Mouse (Mus musculus) hindbrain, embryonic 13.5 days (tissue): Measurements from ENCODE around the gene Itgb5. TPM values are rescaled to one million over a fixed set of nuclear protein-coding genes. Genes with fewer than 3 reads are reported as not detected.

Experiments used
- ATAC-seq: fragments of 200-750 bp; cut with Nextera tagmentation; 2 replicates; pipeline ENCODE4 v1.8.0; 2017; ENCODE audit warnings: moderate TSS enrichment; ENCODE audit not compliant: low FRiP score
- H3K27ac ChIP-seq: fragments of 300-500 bp; sonication (generic); 2 replicates; pipeline ENCODE4 v1.5.1; 2015; ENCODE audit warnings: inconsistent platforms, mild to moderate bottlenecking, moderate library complexity
- H3K27me3 ChIP-seq: fragments of 300-500 bp; sonication (generic); 2 replicates; pipeline ENCODE4 v1.6.1; 2015; ENCODE audit warnings: mild to moderate bottlenecking, inconsistent platforms
- H3K36me3 ChIP-seq: fragments of 300-500 bp; sonication (generic); 2 replicates; pipeline ENCODE4 v1.6.1; 2015; ENCODE audit warnings: mild to moderate bottlenecking, inconsistent platforms
- H3K4me1 ChIP-seq: fragments of 300-500 bp; sonication (generic); replicated peaks from 2 replicates; pipeline ENCODE4 v1.6.1; 2015; ENCODE audit warnings: inconsistent platforms
- H3K4me2 ChIP-seq: fragments of 300-500 bp; sonication (generic); 2 replicates; pipeline ENCODE4 v1.6.1; 2015; ENCODE audit warnings: inconsistent platforms, mild to moderate bottlenecking, moderate library complexity
- H3K4me3 ChIP-seq: fragments of 300-500 bp; sonication (generic); 2 replicates; pipeline ENCODE4 v1.5.1; 2015; ENCODE audit warnings: mild to moderate bottlenecking, inconsistent platforms
- H3K9ac ChIP-seq: fragments of 300-500 bp; sonication (generic); 2 replicates; pipeline ENCODE4 v1.6.1; 2015; ENCODE audit warnings: mild to moderate bottlenecking, inconsistent platforms
- H3K9me3 ChIP-seq: fragments of 300-500 bp; sonication (generic); 2 replicates; pipeline ENCODE4 v1.6.1; 2016; ENCODE audit warnings: inconsistent platforms
- WGBS: fragments of 180-500 bp; shearing (Covaris S2); methylation state at CpG from one replicate; pipeline ENCODE4 v1.1.7; 2015; 5-methylcytosine and 5-hydroxymethylcytosine counted together
- polyA plus RNA-seq: library from polyadenylated mRNA; unstranded; fragments of >200 nt; fragmentation: Nextera tagmentation; extraction: Ambion mirVana; gene quantifications from 2 replicates; pipeline ENCODE4 v1.2.1, GENCODE M21; 2015

Gene Itgb5
- polyA plus RNA-seq, 1 experiment from 2014 or later, result 11.0 TPM

DNA sequence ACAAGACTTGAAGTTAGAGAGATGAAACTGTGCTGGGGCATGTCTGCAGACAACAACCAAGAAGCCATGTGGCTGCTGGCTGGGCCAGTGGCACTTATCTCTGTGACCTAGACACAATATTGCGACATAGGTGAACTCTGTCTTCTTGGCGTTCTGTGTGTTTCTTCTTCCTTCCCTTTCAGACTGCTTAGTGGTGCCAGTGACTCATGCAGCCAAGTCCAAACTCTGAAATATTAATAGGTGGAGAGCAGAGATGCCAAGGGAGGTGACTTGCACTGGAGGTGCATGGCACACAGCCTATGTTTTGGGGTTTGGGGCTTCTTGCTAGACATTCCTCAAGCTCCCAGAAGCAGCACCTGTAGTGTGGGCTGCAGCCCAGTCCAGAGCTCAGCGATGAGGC is 7.2 kb downstream of the Itgb5 start:
- no peak overlapping the region for H3K4me2 ChIP-seq
- H3K27ac ChIP-seq, result no peak overlapping the region
- no peaks in the 10 kb centered on the region for H3K36me3 ChIP-seq
- H3K4me1 ChIP-seq, result peaks cover 22% of the 10 kb centered on the region
- peaks cover 50% of the 10 kb centered on the region for H3K27me3 ChIP-seq
- 89% methylated on average over 3 of the region's 3 CpGs for WGBS
- no peak overlapping the region for H3K4me3 ChIP-seq
- no peaks in the 10 kb centered on the region for H3K9me3 ChIP-seq
- ATAC-seq, result no peak
- H3K9ac ChIP-seq, result no peak overlapping the region

DNA sequence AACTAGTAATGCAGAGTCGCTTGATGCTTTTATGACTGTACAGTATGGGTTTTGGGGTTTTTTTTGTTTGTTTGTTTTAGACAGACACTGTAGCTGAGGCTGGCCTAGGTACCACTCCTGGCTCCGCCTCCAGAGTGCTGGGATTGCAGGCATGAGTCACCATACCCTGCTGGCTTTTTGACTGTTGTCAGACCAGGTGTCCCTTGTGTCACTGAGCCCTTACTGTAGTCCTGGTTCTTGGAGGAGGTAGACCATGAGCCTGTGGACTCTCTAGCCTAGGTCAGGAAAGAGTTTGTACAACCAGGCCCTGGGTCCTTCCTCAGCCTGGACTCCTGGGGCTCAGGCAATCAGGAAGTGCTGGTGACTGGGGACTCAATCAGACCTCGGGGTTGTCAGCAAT is 7.7 kb downstream of the Itgb5 start:
- no peak for ATAC-seq
- 78% methylated on average over 3 of the region's 3 CpGs for WGBS
- H3K9ac ChIP-seq, result no peak overlapping the region

DNA sequence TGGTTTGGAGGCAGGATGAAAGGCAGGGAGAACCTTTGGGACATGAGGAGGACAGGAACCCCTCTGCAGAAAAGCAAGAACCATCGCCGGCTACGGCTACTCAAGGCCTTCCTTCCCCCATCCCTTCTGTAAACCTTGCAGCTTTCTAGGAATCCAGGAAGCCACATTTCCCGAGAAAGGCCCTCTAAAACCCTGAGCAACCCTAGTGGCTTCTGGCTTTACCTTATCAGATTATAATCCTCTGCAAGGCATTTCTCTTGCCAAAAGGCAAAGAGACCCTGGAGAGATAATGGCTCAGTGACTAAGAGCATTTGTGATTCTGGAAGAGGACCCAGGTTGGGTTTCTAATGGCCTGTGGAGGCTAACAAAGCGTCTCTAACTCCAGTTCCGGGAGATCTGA is 11.2 kb downstream of the Itgb5 start:
- H3K4me3 ChIP-seq, result no peak overlapping the region
- no peak overlapping the region for H3K9ac ChIP-seq
- ATAC-seq, result no peak
- peaks cover 11% of the 10 kb centered on the region for H3K27me3 ChIP-seq
- H3K9me3 ChIP-seq, result no peaks in the 10 kb centered on the region
- H3K4me1 ChIP-seq, result no peaks in the 10 kb centered on the region
- no peak overlapping the region for H3K4me2 ChIP-seq
- WGBS, result 84% methylated on average over 6 of the region's 6 CpGs
- no peak overlapping the region for H3K27ac ChIP-seq
- H3K36me3 ChIP-seq, result no peaks in the 10 kb centered on the region

More for the DNA sequence above, 7.7 kb downstream of the Itgb5 start:
- no peaks in the 10 kb centered on the region for H3K9me3 ChIP-seq
- H3K4me3 ChIP-seq, result no peak overlapping the region
- H3K4me1 ChIP-seq, result peaks cover 22% of the 10 kb centered on the region
- H3K4me2 ChIP-seq, result no peak overlapping the region
- H3K27ac ChIP-seq, result no peak overlapping the region
- H3K27me3 ChIP-seq, result peaks cover 45% of the 10 kb centered on the region
- H3K36me3 ChIP-seq, result no peaks in the 10 kb centered on the region

GRCm38 (mm10) chr16:33842081-33842880 is 12.8 kb downstream of the Itgb5 start:
- no peaks in the 10 kb centered on the region for H3K27me3 ChIP-seq
- no peaks in the 10 kb centered on the region for H3K4me1 ChIP-seq
- H3K27ac ChIP-seq, result no peak overlapping the region
- no peak overlapping the region for H3K4me3 ChIP-seq
- no peaks in the 10 kb centered on the region for H3K9me3 ChIP-seq
- H3K9ac ChIP-seq, result no peak overlapping the region
- no peak for ATAC-seq
- no peak overlapping the region for H3K4me2 ChIP-seq
- WGBS, result 71% methylated on average over 12 of the region's 12 CpGs
- no peaks in the 10 kb centered on the region for H3K36me3 ChIP-seq

DNA sequence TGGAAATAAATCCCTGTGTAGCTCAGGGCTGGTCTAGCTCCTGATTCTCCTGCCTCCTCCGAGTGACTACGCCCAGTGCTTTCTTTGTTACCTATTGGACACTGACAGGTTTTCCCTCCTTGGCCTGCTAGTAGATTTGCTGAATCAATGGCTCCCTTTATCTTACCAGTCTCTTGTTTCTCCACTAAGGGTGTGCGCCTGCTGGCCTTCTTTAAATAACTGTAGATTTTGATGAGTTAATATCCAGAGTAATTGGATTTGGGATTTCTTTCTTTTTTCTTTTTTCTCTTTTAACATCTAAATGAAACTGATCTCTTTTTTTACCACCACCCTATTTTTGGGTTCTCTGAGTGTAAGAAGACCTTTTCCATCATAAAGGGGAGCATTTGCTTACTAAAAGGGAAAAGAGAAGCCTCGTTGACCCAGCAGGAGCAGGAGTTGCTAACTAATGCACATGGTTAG is 14.7 kb downstream of the Itgb5 start:
- Histone ChIP-seq H3K4me3 (no peak overlapping the region), H3K9ac (no peak overlapping the region), H3K9me3 (no peaks in the 10 kb centered on the region), H3K4me1 (no peaks in the 10 kb centered on the region), H3K27ac (no peak overlapping the region), H3K36me3 (no peaks in the 10 kb centered on the region), H3K27me3 (no peaks in the 10 kb centered on the region), H3K4me2 (no peak overlapping the region)
- no peak for ATAC-seq
- WGBS, result 55% methylated on average over 4 of the region's 4 CpGs

DNA sequence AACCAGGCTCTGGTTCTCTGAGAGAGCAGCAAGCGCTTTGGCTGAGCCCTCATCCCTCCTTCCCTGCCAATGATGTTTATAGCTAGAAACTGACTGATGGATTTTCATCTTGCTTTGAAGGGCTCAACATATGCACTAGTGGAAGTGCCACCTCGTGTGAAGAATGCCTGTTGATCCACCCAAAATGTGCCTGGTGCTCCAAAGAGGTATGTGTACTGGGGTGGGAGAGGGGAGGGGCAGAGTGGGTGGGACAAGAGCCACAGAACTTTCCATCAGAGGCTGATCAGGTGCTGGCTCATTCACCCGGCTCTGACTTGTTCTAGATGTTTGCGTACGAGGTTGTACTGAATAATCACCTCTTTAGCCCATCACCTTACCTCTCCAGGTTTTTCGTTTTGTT is 15.4 kb downstream of the Itgb5 start:
- no peaks in the 10 kb centered on the region for H3K36me3 ChIP-seq
- no peaks in the 10 kb centered on the region for H3K27me3 ChIP-seq
- no peak for ATAC-seq
- H3K4me1 ChIP-seq, result no peaks in the 10 kb centered on the region
- 78% methylated on average over 6 of the region's 6 CpGs for WGBS
- H3K9ac ChIP-seq, result no peak overlapping the region
- no peaks in the 10 kb centered on the region for H3K9me3 ChIP-seq
- no peak overlapping the region for H3K4me3 ChIP-seq
- H3K4me2 ChIP-seq, result no peak overlapping the region
- no peak overlapping the region for H3K27ac ChIP-seq

DNA sequence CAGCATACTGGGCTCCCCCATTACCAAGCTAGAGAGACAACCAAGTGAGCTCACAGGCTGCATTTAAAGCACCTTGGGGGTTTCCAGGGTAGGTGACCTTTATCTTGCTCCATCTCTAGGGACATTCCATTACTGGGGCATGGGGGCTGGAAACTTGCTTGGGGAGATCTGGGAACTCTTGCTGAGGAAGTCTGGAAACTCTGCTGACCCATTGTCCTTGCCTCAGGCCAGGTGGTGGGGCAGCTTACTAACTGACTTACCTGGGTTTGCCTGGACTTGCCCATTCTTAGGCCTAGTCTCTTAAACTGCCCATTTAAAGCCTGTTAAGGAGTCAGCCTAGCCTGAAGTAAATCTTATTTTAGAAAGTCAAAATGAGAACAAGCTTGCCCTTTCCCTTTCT is 23.8 kb downstream of the Itgb5 start:
- Histone ChIP-seq H3K27ac (no peak overlapping the region), H3K4me2 (no peak overlapping the region), H3K4me3 (no peak overlapping the region), H3K9ac (no peak overlapping the region), H3K27me3 (no peaks in the 10 kb centered on the region), H3K9me3 (no peaks in the 10 kb centered on the region), H3K4me1 (no peaks in the 10 kb centered on the region), H3K36me3 (no peaks in the 10 kb centered on the region)
- no peak for ATAC-seq

GRCm38 (mm10) chr16:33858766-33859165 is 29.3 kb downstream of the Itgb5 start:
- 87% methylated on average over 2 of the region's 2 CpGs for WGBS
- H3K27ac ChIP-seq, result no peak overlapping the region
- ATAC-seq, result no peak
- H3K4me3 ChIP-seq, result no peak overlapping the region
- no peaks in the 10 kb centered on the region for H3K9me3 ChIP-seq
- no peaks in the 10 kb centered on the region for H3K36me3 ChIP-seq
- H3K27me3 ChIP-seq, result no peaks in the 10 kb centered on the region
- H3K4me2 ChIP-seq, result no peak overlapping the region
- no peak overlapping the region for H3K9ac ChIP-seq
- H3K4me1 ChIP-seq, result peaks cover 12% of the 10 kb centered on the region

GRCm38 (mm10) chr16:33859380-33859779 is 29.9 kb downstream of the Itgb5 start:
- Histone ChIP-seq H3K9ac (no peak overlapping the region), H3K4me3 (no peak overlapping the region), H3K9me3 (no peaks in the 10 kb centered on the region), H3K27ac (no peak overlapping the region), H3K4me1 (peaks cover 12% of the 10 kb centered on the region), H3K4me2 (no peak overlapping the region; the same call in 1 of the 2 replicates), H3K36me3 (no peaks in the 10 kb centered on the region), H3K27me3 (no peaks in the 10 kb centered on the region)
- no peak for ATAC-seq
- WGBS, result 66% methylated on average over 5 of the region's 5 CpGs

DNA sequence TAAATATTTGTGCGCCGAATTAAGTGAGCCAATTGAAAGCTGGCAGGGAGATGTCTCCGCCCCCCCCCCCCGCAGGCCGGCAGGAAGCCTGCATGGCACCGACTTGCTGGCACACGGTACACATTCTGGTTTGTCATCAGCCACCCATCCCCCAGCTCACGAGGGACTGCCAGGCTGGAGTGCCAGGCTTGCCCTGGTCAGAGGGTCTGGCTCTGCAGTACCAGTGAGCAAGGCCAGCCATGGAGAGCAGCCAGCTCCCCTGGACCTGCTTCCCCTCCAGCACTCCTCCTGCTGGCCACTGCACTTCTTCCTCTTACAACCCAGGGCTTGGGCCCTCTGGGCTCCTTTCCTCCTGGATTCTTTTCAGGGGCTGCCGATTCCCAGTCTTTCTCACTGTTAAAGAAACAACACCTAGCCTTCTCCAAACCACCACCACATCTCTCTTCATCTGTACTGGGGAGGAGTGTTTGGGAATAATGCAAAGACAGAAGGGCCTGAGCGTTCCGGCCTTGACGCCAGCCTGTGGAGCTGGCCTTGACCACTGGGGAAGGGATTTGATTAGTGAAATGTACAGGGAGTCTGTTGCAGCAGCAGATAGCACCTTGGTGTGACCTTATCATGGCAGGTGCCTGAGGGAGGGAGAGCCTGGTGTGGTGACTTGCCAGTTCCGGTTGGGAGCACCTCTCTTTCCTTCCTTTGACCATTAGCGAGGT is 30.7 kb downstream of the Itgb5 start:
- H3K4me3 ChIP-seq, result no peak overlapping the region
- WGBS, result 42% methylated on average over 14 of the region's 14 CpGs
- H3K27ac ChIP-seq, result peak overlapping the region; percentile 44; the same call in 1 of the 2 replicates
- H3K36me3 ChIP-seq, result no peaks in the 10 kb centered on the region
- H3K9ac ChIP-seq, result no peak overlapping the region
- peak; percentile 90 for ATAC-seq
- H3K4me2 ChIP-seq, result peak overlapping the region; percentile 43
- no peaks in the 10 kb centered on the region for H3K27me3 ChIP-seq
- no peaks in the 10 kb centered on the region for H3K9me3 ChIP-seq
- H3K4me1 ChIP-seq, result peaks cover 12% of the 10 kb centered on the region

GRCm38 (mm10) chr16:33862406-33862805 is 32.9 kb downstream of the Itgb5 start:
- H3K27ac ChIP-seq, result no peak overlapping the region
- WGBS, result 88% methylated on average over 4 of the region's 4 CpGs

GRCm38 (mm10) chr16:33863208-33863751 is 33.8 kb downstream of the Itgb5 start:
- H3K9ac ChIP-seq, result no peak overlapping the region

More at GRCm38 (mm10) chr16:33862406-33862805, 32.9 kb downstream of the Itgb5 start:
- H3K4me3 ChIP-seq, result no peak overlapping the region
- H3K9ac ChIP-seq, result no peak overlapping the region
- H3K4me2 ChIP-seq, result no peak overlapping the region
- H3K9me3 ChIP-seq, result no peaks in the 10 kb centered on the region
- H3K4me1 ChIP-seq, result peaks cover 12% of the 10 kb centered on the region
- no peaks in the 10 kb centered on the region for H3K27me3 ChIP-seq
- no peaks in the 10 kb centered on the region for H3K36me3 ChIP-seq
- ATAC-seq, result no peak

More at GRCm38 (mm10) chr16:33863208-33863751, 33.8 kb downstream of the Itgb5 start:
- peaks cover 12% of the 10 kb centered on the region for H3K4me1 ChIP-seq
- H3K4me3 ChIP-seq, result no peak overlapping the region
- ATAC-seq, result no peak
- no peaks in the 10 kb centered on the region for H3K9me3 ChIP-seq
- WGBS, result 84% methylated on average over 5 of the region's 5 CpGs
- no peaks in the 10 kb centered on the region for H3K27me3 ChIP-seq
- H3K27ac ChIP-seq, result no peak overlapping the region
- H3K4me2 ChIP-seq, result no peak overlapping the region
- H3K36me3 ChIP-seq, result no peaks in the 10 kb centered on the region
